Mouse (Mus musculus): Measurements from ENCODE around the gene Nat8f6. TPM values are rescaled to one million over a fixed set of nuclear protein-coding genes. Genes with fewer than 3 reads are reported as not detected.
"Not testable (repeated sequence)": the region's sequence is repeated elsewhere in the genome, so short reads cannot be mapped to it uniquely, and the experiment has no call there.

The Nat8f6 gene
- polyA plus RNA-seq, 1 experiment from 2014 or later: not detected

GRCm38 (mm10) chr6:85823382-85824090, 2.8 kb upstream of the Nat8f6 start:
- H3K4me3 ChIP-seq (ENCODE audit: low read depth, low read length): no peak overlapping the region
- no peak for ATAC-seq
- H3K4me1 ChIP-seq (ENCODE audit: control insufficient read depth, insufficient read depth, low read length): no peaks in the 10 kb centered on the region
- 92% methylated on average over 1 of the region's 1 CpGs for WGBS
- H3K9ac ChIP-seq (ENCODE audit: low read depth, low read length): no peak overlapping the region
- H3K27me3 ChIP-seq (ENCODE audit: control insufficient read depth, insufficient read depth, low read depth, low read length): no peaks in the 10 kb centered on the region
- H3K4me2 ChIP-seq (ENCODE audit: low read length): no peak overlapping the region
- no peak overlapping the region for H3K27ac ChIP-seq (ENCODE audit: low read length)
- no peaks in the 10 kb centered on the region for H3K36me3 ChIP-seq (ENCODE audit: control insufficient read depth, insufficient read depth, low read length)
- no peaks in the 10 kb centered on the region for H3K9me3 ChIP-seq (replicated peaks; ENCODE audit: control insufficient read depth, low read length, poor library complexity, severe bottlenecking)

- Histone ChIP-seq H3K9ac (ENCODE audit: low read depth, low read length) (no peak overlapping the region), H3K9me3 (replicated peaks; ENCODE audit: control insufficient read depth, low read length, poor library complexity, severe bottlenecking) (no peaks in the 10 kb centered on the region), H3K27ac (ENCODE audit: low read length) (no peak overlapping the region), H3K4me3 (ENCODE audit: low read depth, low read length) (no peak overlapping the region), H3K36me3 (ENCODE audit: control insufficient read depth, insufficient read depth, low read length) (no peaks in the 10 kb centered on the region), H3K4me1 (ENCODE audit: control insufficient read depth, insufficient read depth, low read length) (no peaks in the 10 kb centered on the region), H3K27me3 (ENCODE audit: control insufficient read depth, insufficient read depth, low read depth, low read length) (no peaks in the 10 kb centered on the region), H3K4me2 (ENCODE audit: low read length) (no peak overlapping the region)
- no peak for ATAC-seq
- WGBS: 88% methylated on average over 4 of the region's 4 CpGs
Observed at GRCm38 (mm10) chr6:85822286-85822685, 1.5 kb upstream of the Nat8f6 start.

GRCm38 (mm10) chr6:85818338-85818737, 2.4 kb downstream of the Nat8f6 start:
- Histone ChIP-seq H3K9ac (ENCODE audit: low read depth, low read length) (no peak overlapping the region), H3K4me2 (ENCODE audit: low read length) (no peak overlapping the region), H3K27ac (ENCODE audit: low read length) (no peak overlapping the region), H3K4me1 (ENCODE audit: control insufficient read depth, insufficient read depth, low read length) (no peaks in the 10 kb centered on the region), H3K27me3 (ENCODE audit: control insufficient read depth, insufficient read depth, low read depth, low read length) (no peaks in the 10 kb centered on the region), H3K4me3 (ENCODE audit: low read depth, low read length) (no peak overlapping the region), H3K36me3 (ENCODE audit: control insufficient read depth, insufficient read depth, low read length) (no peaks in the 10 kb centered on the region), H3K9me3 (replicated peaks; ENCODE audit: control insufficient read depth, low read length, poor library complexity, severe bottlenecking) (no peaks in the 10 kb centered on the region)
- WGBS: 19% methylated on average over 1 of the region's 1 CpGs
- no peak for ATAC-seq

GRCm38 (mm10) chr6:85813339-85813738, 7.4 kb downstream of the Nat8f6 start:
- H3K27ac ChIP-seq (ENCODE audit: low read length): no peak overlapping the region
- no peaks in the 10 kb centered on the region for H3K4me1 ChIP-seq (ENCODE audit: control insufficient read depth, insufficient read depth, low read length)
- no peaks in the 10 kb centered on the region for H3K36me3 ChIP-seq (ENCODE audit: control insufficient read depth, insufficient read depth, low read length)
- no peak overlapping the region for H3K9ac ChIP-seq (ENCODE audit: low read depth, low read length)
- no peaks in the 10 kb centered on the region for H3K27me3 ChIP-seq (ENCODE audit: control insufficient read depth, insufficient read depth, low read depth, low read length)
- H3K9me3 ChIP-seq (replicated peaks; ENCODE audit: control insufficient read depth, low read length, poor library complexity, severe bottlenecking): no peaks in the 10 kb centered on the region
- H3K4me3 ChIP-seq (ENCODE audit: low read depth, low read length): no peak overlapping the region
- no peak overlapping the region for H3K4me2 ChIP-seq (ENCODE audit: low read length)
- 92% methylated on average over 2 of the region's 2 CpGs for WGBS
- no peak for ATAC-seq

GRCm38 (mm10) chr6:85810942-85811537, 9.7 kb downstream of the Nat8f6 start:
- not testable (repeated sequence) for H3K36me3 ChIP-seq (ENCODE audit: control insufficient read depth, insufficient read depth, low read length); H3K9me3 ChIP-seq (replicated peaks; ENCODE audit: control insufficient read depth, low read length, poor library complexity, severe bottlenecking); H3K9ac ChIP-seq (ENCODE audit: low read depth, low read length); H3K4me1 ChIP-seq (ENCODE audit: control insufficient read depth, insufficient read depth, low read length); H3K27ac ChIP-seq (ENCODE audit: low read length); H3K4me3 ChIP-seq (ENCODE audit: low read depth, low read length); H3K27me3 ChIP-seq (ENCODE audit: control insufficient read depth, insufficient read depth, low read depth, low read length); ATAC-seq; H3K4me2 ChIP-seq (ENCODE audit: low read length)
- whole genome bisulfite sequencing: 78% methylated on average over 2 of the region's 3 CpGs

- ATAC-seq; H3K4me3 ChIP-seq (ENCODE audit: low read depth, low read length); H3K9me3 ChIP-seq (replicated peaks; ENCODE audit: control insufficient read depth, low read length, poor library complexity, severe bottlenecking); H3K4me2 ChIP-seq (ENCODE audit: low read length); H3K27ac ChIP-seq (ENCODE audit: low read length); H3K36me3 ChIP-seq (ENCODE audit: control insufficient read depth, insufficient read depth, low read length); H3K9ac ChIP-seq (ENCODE audit: low read depth, low read length); H3K4me1 ChIP-seq (ENCODE audit: control insufficient read depth, insufficient read depth, low read length); H3K27me3 ChIP-seq (ENCODE audit: control insufficient read depth, insufficient read depth, low read depth, low read length): not testable (repeated sequence)
- 95% methylated on average over 2 of the region's 3 CpGs for WGBS
Observed at GRCm38 (mm10) chr6:85810514-85810913, 10.2 kb downstream of the Nat8f6 start.

GRCm38 (mm10) chr6:85809784-85810183, 11.0 kb downstream of the Nat8f6 start:
- ATAC-seq; H3K4me1 ChIP-seq (ENCODE audit: control insufficient read depth, insufficient read depth, low read length); H3K4me2 ChIP-seq (ENCODE audit: low read length); H3K27ac ChIP-seq (ENCODE audit: low read length); H3K27me3 ChIP-seq (ENCODE audit: control insufficient read depth, insufficient read depth, low read depth, low read length); H3K9ac ChIP-seq (ENCODE audit: low read depth, low read length); H3K4me3 ChIP-seq (ENCODE audit: low read depth, low read length); H3K9me3 ChIP-seq (replicated peaks; ENCODE audit: control insufficient read depth, low read length, poor library complexity, severe bottlenecking); H3K36me3 ChIP-seq (ENCODE audit: control insufficient read depth, insufficient read depth, low read length): not testable (repeated sequence)
- WGBS: 80% methylated on average over 2 of the region's 3 CpGs

- not testable (repeated sequence) for H3K4me2 ChIP-seq (ENCODE audit: low read length); H3K4me3 ChIP-seq (ENCODE audit: low read depth, low read length); H3K9me3 ChIP-seq (replicated peaks; ENCODE audit: control insufficient read depth, low read length, poor library complexity, severe bottlenecking); H3K27ac ChIP-seq (ENCODE audit: low read length); ATAC-seq; H3K27me3 ChIP-seq (ENCODE audit: control insufficient read depth, insufficient read depth, low read depth, low read length); H3K9ac ChIP-seq (ENCODE audit: low read depth, low read length); H3K4me1 ChIP-seq (ENCODE audit: control insufficient read depth, insufficient read depth, low read length); H3K36me3 ChIP-seq (ENCODE audit: control insufficient read depth, insufficient read depth, low read length)
- WGBS: 66% methylated on average over 5 of the region's 5 CpGs
Observed at GRCm38 (mm10) chr6:85803180-85803579, 17.6 kb downstream of the Nat8f6 start.

- not testable (repeated sequence) for H3K27ac ChIP-seq (ENCODE audit: low read length); H3K4me1 ChIP-seq (ENCODE audit: control insufficient read depth, insufficient read depth, low read length); H3K4me3 ChIP-seq (ENCODE audit: low read depth, low read length); H3K9me3 ChIP-seq (replicated peaks; ENCODE audit: control insufficient read depth, low read length, poor library complexity, severe bottlenecking); H3K27me3 ChIP-seq (ENCODE audit: control insufficient read depth, insufficient read depth, low read depth, low read length); H3K9ac ChIP-seq (ENCODE audit: low read depth, low read length); H3K4me2 ChIP-seq (ENCODE audit: low read length); H3K36me3 ChIP-seq (ENCODE audit: control insufficient read depth, insufficient read depth, low read length); ATAC-seq
- 69% methylated on average over 12 of the region's 13 CpGs for WGBS
Observed at GRCm38 (mm10) chr6:85765532-85765931, 55.2 kb downstream of the Nat8f6 start, which contains the start of gene Nat8f3. Gene Nat8f3, minus strand, starts transcription at chr6:85765754.

Data from midbrain, embryonic 16.5 days (tissue).